Mouse (Mus musculus) CH12.LX (cell line): ENCODE results near the gene Slc26a3. TPM values are rescaled to one million over a fixed set of nuclear protein-coding genes. Genes with fewer than 3 reads are reported as not detected.

Experiments used
- DNase-seq: peaks from one replicate; pipeline ENCODE4 v3.0.0-alpha.2; 2013; ENCODE audit errors: extremely low read depth
- H3K27ac ChIP-seq: 2 replicates; pipeline ENCODE4 v1.5.1; 2012; ENCODE audit warnings: low read depth, mild to moderate bottlenecking, control low read depth, moderate library complexity; ENCODE audit not compliant: insufficient read depth
- H3K27me3 ChIP-seq: replicated peaks from 2 replicates; pipeline ENCODE3; 2012; ENCODE audit warnings: inconsistent platforms
- H3K36me3 ChIP-seq, 2 experiments: replicated peaks in 1 of 2; 2 replicates each; pipeline versions ENCODE3 to v1.6.1; 2012; ENCODE audit warnings: inconsistent platforms in 1 of 2, low read length in 1 of 2, mild to moderate bottlenecking in 1 of 2, mixed read lengths in 1 of 2, moderate library complexity in 1 of 2; ENCODE audit not compliant: control insufficient read depth in 1 of 2, insufficient read depth in 1 of 2
- H3K4me1 ChIP-seq, 2 experiments: 2 replicates each; pipeline ENCODE4 v1.6.1; 2012; ENCODE audit warnings: inconsistent platforms in 1 of 2, moderate library complexity in 1 of 2; ENCODE audit not compliant: insufficient read depth in 2 of 2, control insufficient read depth in 1 of 2
- H3K4me2 ChIP-seq: 2 replicates; pipeline ENCODE4 v1.6.1; 2012; ENCODE audit warnings: low read depth, mild to moderate bottlenecking, control low read depth; ENCODE audit not compliant: poor library complexity, insufficient read depth, severe bottlenecking
- H3K4me3 ChIP-seq, 3 experiments: fragments of 150-350 bp in 1 of 3; sonication (generic) in 1 of 3; replicated peaks in 1 of 3; 2 replicates each; pipeline versions ENCODE3 to v1.5.1; 2011 to 2012; ENCODE audit warnings: low read depth in 2 of 3, low read length in 2 of 3, mild to moderate bottlenecking in 2 of 3, moderate library complexity in 2 of 3, control low read depth in 1 of 3, improper control_type of control experiment in 1 of 3, inconsistent platforms in 1 of 3, mixed read lengths in 1 of 3; ENCODE audit not compliant: poor library complexity in 1 of 3
- H3K79me2 ChIP-seq: replicated peaks from 2 replicates; pipeline ENCODE4 v1.6.1; 2012; ENCODE audit warnings: mild to moderate bottlenecking, moderate library complexity; ENCODE audit not compliant: control insufficient read depth, poor library complexity, insufficient read depth, severe bottlenecking; ENCODE audit errors: extremely low read depth
- H3K9ac ChIP-seq: 2 replicates; pipeline ENCODE4 v1.6.1; 2012; ENCODE audit warnings: low read depth, mild to moderate bottlenecking, control low read depth, moderate library complexity; ENCODE audit not compliant: insufficient read depth
- H3K9me3 ChIP-seq: replicated peaks from 2 replicates; pipeline ENCODE3; 2012; ENCODE audit warnings: low read length, inconsistent platforms, mixed read lengths
- BHLHE40 ChIP-seq: IDR thresholded peaks from 2 replicates; pipeline ENCODE4 v1.6.1; 2011; ENCODE audit warnings: mild to moderate bottlenecking, low read depth, low read length, improper control_type of control experiment
- CHD1 ChIP-seq: IDR thresholded peaks from 2 replicates; pipeline ENCODE4 v1.6.1; 2012; ENCODE audit warnings: low read depth, low read length, improper control_type of control experiment, inconsistent platforms
- CHD2 ChIP-seq: IDR thresholded peaks from 2 replicates; pipeline ENCODE4 v1.6.1; 2011; ENCODE audit warnings: low read length, improper control_type of control experiment
- CTCF ChIP-seq, 2 experiments: IDR thresholded peaks in 1 of 2; conservative IDR thresholded peaks in 1 of 2; 2 replicates each; pipeline ENCODE4 v1.5.1; 2011 to 2012; ENCODE audit warnings: low read depth in 2 of 2, low read length in 2 of 2, improper control_type of control experiment in 1 of 2, inconsistent platforms in 1 of 2, mild to moderate bottlenecking in 1 of 2, moderate library complexity in 1 of 2
- E2F4 ChIP-seq: IDR thresholded peaks from 2 replicates; pipeline ENCODE4 v1.6.1; 2011; ENCODE audit warnings: low read depth, low read length, improper control_type of control experiment; ENCODE audit not compliant: insufficient replicate concordance
- ELF1 ChIP-seq: IDR thresholded peaks from 2 replicates; pipeline ENCODE4 v1.6.1; 2014; ENCODE audit warnings: low read depth, mild to moderate bottlenecking, inconsistent platforms, low read length, improper control_type of control experiment
- ETS1 ChIP-seq: conservative IDR thresholded peaks from 2 replicates; pipeline ENCODE4 v1.6.1; 2012; ENCODE audit warnings: low read depth, mild to moderate bottlenecking, inconsistent platforms, low read length, improper control_type of control experiment, moderate library complexity
- HCFC1 ChIP-seq: IDR thresholded peaks from 2 replicates; pipeline ENCODE4 v1.6.1; 2012; ENCODE audit warnings: low read depth, mild to moderate bottlenecking, inconsistent platforms, low read length, improper control_type of control experiment
- IRF4 ChIP-seq: IDR thresholded peaks from 2 replicates; pipeline ENCODE4 v1.6.1; 2014; ENCODE audit warnings: low read depth, mild to moderate bottlenecking, inconsistent platforms, low read length, improper control_type of control experiment
- JUND ChIP-seq: conservative IDR thresholded peaks from 2 replicates; pipeline ENCODE4 v1.6.1; 2011; ENCODE audit warnings: low read depth, low read length, improper control_type of control experiment
- KAT2A ChIP-seq: IDR thresholded peaks from 2 replicates; pipeline ENCODE4 v1.6.1; 2012; ENCODE audit warnings: low read length, improper control_type of control experiment, inconsistent platforms; ENCODE audit not compliant: insufficient replicate concordance
- MAX ChIP-seq: IDR thresholded peaks from 2 replicates; pipeline ENCODE4 v1.6.1; 2011; ENCODE audit warnings: low read length, improper control_type of control experiment
- MAZ ChIP-seq: IDR thresholded peaks from 2 replicates; pipeline ENCODE4 v1.6.1; 2012; ENCODE audit warnings: low read depth, mild to moderate bottlenecking, inconsistent platforms, low read length, improper control_type of control experiment, moderate library complexity
- MXI1 ChIP-seq: IDR thresholded peaks from 2 replicates; pipeline ENCODE4 v1.6.1; 2011; ENCODE audit warnings: mild to moderate bottlenecking, low read depth, low read length, improper control_type of control experiment
- MYC ChIP-seq: IDR thresholded peaks from 2 replicates; pipeline ENCODE4 v1.6.1; 2011; ENCODE audit warnings: low read depth, mild to moderate bottlenecking, improper control_type of control experiment, low read length
- NRF1 ChIP-seq: IDR thresholded peaks from 2 replicates; pipeline ENCODE4 v1.6.1; 2014; ENCODE audit warnings: low read depth, mild to moderate bottlenecking, inconsistent platforms, low read length, improper control_type of control experiment, moderate library complexity
- PAX5 ChIP-seq: IDR thresholded peaks from 2 replicates; pipeline ENCODE4 v1.6.1; 2012; ENCODE audit warnings: low read length, inconsistent platforms, mixed read lengths
- POLR2A ChIP-seq: IDR thresholded peaks from 2 replicates; pipeline ENCODE4 v1.6.1; 2011; ENCODE audit warnings: low read depth, mild to moderate bottlenecking, improper control_type of control experiment, low read length
- POLR2AphosphoS2 ChIP-seq: IDR thresholded peaks from 2 replicates; pipeline ENCODE4 v1.6.1; 2011; ENCODE audit warnings: low read depth, low read length, improper control_type of control experiment
- RAD21 ChIP-seq: IDR thresholded peaks from 2 replicates; pipeline ENCODE4 v1.6.1; 2011; ENCODE audit warnings: low read depth, mild to moderate bottlenecking, low read length, improper control_type of control experiment, moderate library complexity
- RCOR1 ChIP-seq: conservative IDR thresholded peaks from 2 replicates; pipeline ENCODE4 v1.6.1; 2012; ENCODE audit warnings: low read depth, mild to moderate bottlenecking, inconsistent platforms, low read length, improper control_type of control experiment
- SIN3A ChIP-seq: IDR thresholded peaks from 2 replicates; pipeline ENCODE4 v1.6.1; 2012; ENCODE audit warnings: low read length, improper control_type of control experiment, inconsistent platforms
- TCF12 ChIP-seq: IDR thresholded peaks from 2 replicates; pipeline ENCODE4 v1.6.1; 2014; ENCODE audit warnings: low read depth, mild to moderate bottlenecking, inconsistent platforms, low read length, improper control_type of control experiment
- USF1 ChIP-seq: IDR thresholded peaks from 2 replicates; pipeline ENCODE4 v1.6.1; 2014; ENCODE audit warnings: low read depth, mild to moderate bottlenecking, inconsistent platforms, low read length, improper control_type of control experiment
- ZNF384 ChIP-seq: IDR thresholded peaks from 2 replicates; pipeline ENCODE4 v1.6.1; 2012; ENCODE audit warnings: low read depth, low read length, improper control_type of control experiment, inconsistent platforms
- dilution Hi-C: fragments of 300-500 bp; cut with MboI; formaldehyde crosslinking; loops from 2 replicates; pipeline ENCODE4 v1.14.3; 2020; ENCODE audit warnings: low sequenced_read_pairs; ENCODE audit not compliant: extremely low pct_unique_long_range_greater_than_20kb, extremely low pct_ligation_motif_present
- in situ Hi-C: fragments of 300-500 bp; cut with MboI; formaldehyde crosslinking; loops from 3 replicates; pipeline ENCODE4 v1.14.3; 2019; ENCODE audit warnings: low sequenced_read_pairs, low pct_ligation_motif_present, low pct_unique_long_range_greater_than_20kb, mixed read lengths
- polyA plus RNA-seq: library from polyadenylated mRNA; unstranded; fragments of >175 nt; gene quantifications from 2 replicates; pipeline ENCODE4 v1.2.1, GENCODE M21; 2012; ENCODE audit warnings: low read depth; ENCODE audit not compliant: insufficient read length
- total RNA-seq, 2 experiments: library from RNA; depleted of rRNA; stranded (reverse); fragments of 300-350 nt in 1 of 2; fragments of >200 nt in 1 of 2; gene quantifications; 2 replicates each; pipeline ENCODE4 v1.2.3; 2012 to 2014

The Slc26a3 gene
- total and polyA plus RNA-seq, 3 experiments, result not detected

GRCm38 (mm10) chr12:31499314-31500131 is 108.9 kb downstream of the Slc26a3 start, which contains the start of gene Cbll1 (continued):
- TF ChIP-seq ELF1 (peak; percentile 94), KAT2A (peak; percentile 85; the same call in 1 of the 2 replicates), JUND (no peak), CHD2 (0 out of 2 replicates have a peak, but pooled peaks have one; percentile 52), MYC (peak; percentile 19), MAZ (peak; percentile 76), BHLHE40 (peak; percentile 12), E2F4 (no peak), CHD1 (no peak), MXI1 (peak; percentile 79), TCF12 (peak; percentile 8), ZNF384 (no peak; the same call in 1 of the 2 replicates), RCOR1 (peak; percentile 73; the same call in 1 of the 2 replicates), HCFC1 (peak; percentile 92), POLR2A (peak; percentile 72; the same call in 1 of the 2 replicates), NRF1 (peak; percentile 79), POLR2AphosphoS2 (no peak), SIN3A (0 out of 2 replicates have a peak, but pooled peaks have one; percentile 51), CTCF (conservative IDR thresholded peaks at IDR 0.05 in 1 of 2, IDR thresholded peaks at IDR 0.05 in 1 of 2; ENCODE audit: low read depth in 2 of 2, low read length in 2 of 2) (no peak), IRF4 (peak; percentile 6; the same call in 1 of the 2 replicates), MAX (peak; percentile 58)

GRCm38 (mm10) chr12:31500196-31500595 is 109.5 kb downstream of the Slc26a3 start:
- peak; percentile 81 for DNase-seq
- in situ Hi-C loops (loop anchor here (10.0 to 25.0 kb wide), 2 partner anchors 225 to 437 kb away; no protein-coding TSS in a partner anchor), dilution Hi-C loops (no loop called here)
- Histone ChIP-seq H3K79me2 (peaks cover 37% of the 10 kb centered on the region), H3K36me3 (peaks cover 0 to 7% of the 10 kb centered on the region in 2 experiments), H3K4me2 (peak overlapping the region; percentile 35), H3K9ac (peak overlapping the region; percentile 77), H3K27ac (peak overlapping the region; percentile 79), H3K4me3 (peak overlapping the region; percentile 96 to 98 (median 96)), H3K4me1 (peaks cover 7 to 21% of the 10 kb centered on the region in 2 experiments), H3K27me3 (no peaks in the 10 kb centered on the region), H3K9me3 (no peaks in the 10 kb centered on the region)
- TF ChIP-seq IRF4 (0 out of 2 replicates have a peak, but pooled peaks have one; percentile 18), PAX5 (no peak), USF1 (no peak), RAD21 (no peak), ETS1 (no peak), TCF12 (peak; percentile 30; the same call in 1 of the 2 replicates)
